Mouse (Mus musculus) cerebellum, adult 2 months (tissue): ENCODE measurements around the gene Kcnd3.

Experiments used
- CTCF ChIP-seq: fragments of 200-500 bp; IDR thresholded peaks from 2 replicates; pipeline ENCODE4 v1.5.1; 2011; ENCODE audit warnings: low read depth, mild to moderate bottlenecking, control low read depth, low read length, moderate library complexity, borderline replicate concordance; ENCODE audit not compliant: insufficient read depth
- POLR2A ChIP-seq: fragments of 200-500 bp; IDR thresholded peaks from 2 replicates; pipeline ENCODE4 v1.6.1; 2011; ENCODE audit warnings: low read length, control low read depth, borderline replicate concordance; ENCODE audit not compliant: insufficient read depth

DNA sequence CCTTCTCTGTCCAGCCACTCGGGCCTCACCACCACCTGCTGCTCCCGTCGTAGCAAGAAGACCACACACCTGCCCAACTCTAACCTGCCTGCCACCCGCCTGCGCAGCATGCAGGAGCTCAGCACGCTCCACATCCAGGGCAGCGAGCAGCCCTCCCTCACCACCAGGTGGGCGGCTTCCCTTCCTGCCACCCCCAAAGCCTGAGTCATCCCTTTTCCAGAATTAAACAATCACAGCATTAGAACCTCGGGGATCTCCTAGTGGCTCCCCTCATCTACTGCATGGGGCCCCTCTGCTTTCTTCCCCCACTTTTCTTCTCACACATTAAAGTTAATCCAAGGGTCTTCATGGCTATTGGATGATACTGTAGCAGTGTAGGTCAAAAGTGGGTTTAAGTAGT lies 216.0 kb downstream of the Kcnd3 start:
- TF ChIP-seq CTCF (no peak), POLR2A (no peak)
